Mouse (Mus musculus): ENCODE results near the gene Abca8b. TPM values are rescaled to one million over a fixed set of nuclear protein-coding genes. Genes with fewer than 3 reads are reported as not detected.

Abca8b gene
- polyA plus RNA-seq, 1 experiment from 2014 or later: 0.72 TPM

DNA sequence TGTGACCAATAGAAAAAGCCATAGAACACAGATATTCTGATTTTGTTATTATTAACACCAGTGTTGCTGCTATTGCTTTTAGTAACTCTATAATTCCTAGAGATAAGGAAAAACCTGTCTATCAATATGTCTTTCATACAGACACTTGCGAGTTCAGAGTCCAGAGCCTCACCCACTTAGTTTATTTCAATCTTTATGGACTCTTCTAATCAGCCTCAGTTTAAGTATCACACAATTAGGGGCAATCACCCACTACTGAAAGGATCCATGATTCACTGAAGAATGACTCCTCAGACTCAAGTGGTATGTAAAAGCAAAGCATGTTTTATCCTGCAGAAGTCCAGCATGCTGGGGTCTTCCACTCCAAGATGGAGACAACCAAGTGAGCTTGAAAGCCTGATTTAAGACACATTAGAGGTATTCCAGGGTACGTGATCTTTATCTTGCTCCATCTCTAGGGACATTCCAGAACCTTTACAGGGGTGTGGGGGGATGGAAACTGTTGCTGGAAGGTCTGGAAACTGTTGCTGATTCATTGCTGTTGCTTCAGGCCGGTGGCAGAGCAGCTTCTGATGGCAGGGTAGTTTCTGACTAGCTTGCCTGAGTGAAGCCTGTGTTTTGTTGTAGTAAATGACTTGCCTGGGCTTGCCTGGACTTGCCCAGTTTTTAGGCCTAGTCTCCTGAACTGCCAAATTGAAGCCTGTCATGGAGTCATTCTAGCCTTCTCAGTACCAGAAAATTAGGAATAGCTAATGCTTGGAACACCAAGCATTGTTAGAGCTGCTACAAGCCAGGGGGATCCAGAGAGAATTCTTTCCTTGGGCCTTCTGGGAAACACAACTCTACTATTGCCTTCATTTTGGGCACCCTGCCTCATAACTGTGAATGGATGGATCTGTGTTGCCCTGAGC is 101.5 kb downstream of the Abca8b start:
- DNase-seq (ENCODE audit: low spot score): no peak
- no peak overlapping the region for H3K4me2 ChIP-seq (ENCODE audit: low read depth, low read length)
- H3K4me3 ChIP-seq (ENCODE audit: low read depth, low read length): no peak overlapping the region
- no peak overlapping the region for H3K9ac ChIP-seq (replicated peaks; ENCODE audit: low read length)
- WGBS: 74% methylated on average over 3 of the region's 3 CpGs
- H3K27ac ChIP-seq (replicated peaks; ENCODE audit: low read depth, low read length): no peak overlapping the region
- ATAC-seq (replicated peaks; ENCODE audit: insufficient number of reproducible peaks, low FRiP score, low TSS enrichment, low read depth): no peak
- H3K4me1 ChIP-seq (ENCODE audit: control insufficient read depth, insufficient read depth, low read length): no peaks in the 10 kb centered on the region
- H3K27me3 ChIP-seq (ENCODE audit: control insufficient read depth, insufficient read depth, low read length): no peaks in the 10 kb centered on the region
- no peaks in the 10 kb centered on the region for H3K9me3 ChIP-seq (replicated peaks; ENCODE audit: control insufficient read depth, low read length)
- no peaks in the 10 kb centered on the region for H3K36me3 ChIP-seq (replicated peaks; ENCODE audit: control insufficient read depth, insufficient read depth, low read depth, low read length)

DNA sequence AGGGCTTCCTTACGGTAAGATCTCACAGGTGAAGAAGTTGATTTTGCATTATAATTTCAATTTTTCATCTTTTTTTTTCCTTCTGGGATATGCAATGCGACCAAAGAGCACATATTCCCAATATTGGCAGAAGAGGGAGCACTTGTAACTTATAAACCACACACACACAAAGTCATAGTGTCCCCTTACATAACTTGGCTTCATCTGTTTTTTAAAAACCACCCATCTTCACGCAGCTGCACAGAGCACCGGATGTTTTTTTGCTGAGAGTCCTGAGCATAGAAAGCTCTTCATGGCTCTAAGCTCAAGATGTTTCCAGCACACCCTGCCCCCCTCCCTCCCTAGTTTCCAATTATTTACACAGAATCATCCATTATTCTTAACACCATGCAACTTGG is 103.7 kb downstream of the Abca8b start:
- no peak overlapping the region for H3K4me3 ChIP-seq (ENCODE audit: low read depth, low read length)
- H3K4me1 ChIP-seq (ENCODE audit: control insufficient read depth, insufficient read depth, low read length): no peaks in the 10 kb centered on the region
- DNase-seq (ENCODE audit: low spot score) (peak; percentile 56), ATAC-seq (replicated peaks; ENCODE audit: insufficient number of reproducible peaks, low FRiP score, low TSS enrichment, low read depth) (no peak)
- H3K9ac ChIP-seq (replicated peaks; ENCODE audit: low read length): no peak overlapping the region
- H3K9me3 ChIP-seq (replicated peaks; ENCODE audit: control insufficient read depth, low read length): no peaks in the 10 kb centered on the region
- no peak overlapping the region for H3K4me2 ChIP-seq (ENCODE audit: low read depth, low read length)
- no peaks in the 10 kb centered on the region for H3K27me3 ChIP-seq (ENCODE audit: control insufficient read depth, insufficient read depth, low read length)
- H3K36me3 ChIP-seq (replicated peaks; ENCODE audit: control insufficient read depth, insufficient read depth, low read depth, low read length): no peaks in the 10 kb centered on the region
- 73% methylated on average over 4 of the region's 4 CpGs for WGBS
- H3K27ac ChIP-seq (replicated peaks; ENCODE audit: low read depth, low read length): no peak overlapping the region

DNA sequence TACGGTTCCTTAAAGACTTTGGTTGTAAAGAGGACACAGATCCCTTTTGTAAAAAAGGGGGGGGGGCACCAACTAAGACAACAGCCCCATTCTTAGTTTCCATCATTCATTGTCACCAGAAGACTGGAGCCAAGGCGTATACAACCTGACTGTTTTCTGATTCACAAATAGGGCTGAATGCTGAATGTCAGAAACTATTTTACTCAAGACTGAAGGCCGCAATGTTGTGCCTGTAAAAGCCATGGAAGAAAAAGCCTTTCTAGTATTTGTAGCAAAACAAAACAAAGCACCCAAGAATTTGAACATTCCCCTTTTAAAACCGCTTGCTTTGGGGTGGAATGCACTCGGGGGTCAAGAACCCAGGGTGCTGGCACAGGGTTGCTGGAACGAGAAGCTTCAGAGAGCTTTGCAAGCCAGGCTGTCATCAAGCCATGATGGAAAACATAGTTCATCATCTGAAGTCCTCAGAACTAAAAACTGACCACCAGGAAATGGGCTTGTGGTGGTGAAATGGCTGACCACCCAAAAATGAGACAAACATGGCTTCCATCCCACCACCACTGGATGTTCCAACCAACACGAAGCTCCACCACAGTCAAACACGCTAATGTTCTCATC is 104.2 kb downstream of the Abca8b start:
- Histone ChIP-seq H3K4me1 (ENCODE audit: control insufficient read depth, insufficient read depth, low read length) (no peaks in the 10 kb centered on the region), H3K27ac (replicated peaks; ENCODE audit: low read depth, low read length) (no peak overlapping the region), H3K4me2 (ENCODE audit: low read depth, low read length) (no peak overlapping the region), H3K4me3 (ENCODE audit: low read depth, low read length) (no peak overlapping the region), H3K36me3 (replicated peaks; ENCODE audit: control insufficient read depth, insufficient read depth, low read depth, low read length) (no peaks in the 10 kb centered on the region), H3K9me3 (replicated peaks; ENCODE audit: control insufficient read depth, low read length) (no peaks in the 10 kb centered on the region), H3K27me3 (ENCODE audit: control insufficient read depth, insufficient read depth, low read length) (no peaks in the 10 kb centered on the region), H3K9ac (replicated peaks; ENCODE audit: low read length) (no peak overlapping the region)
- ATAC-seq (replicated peaks; ENCODE audit: insufficient number of reproducible peaks, low FRiP score, low TSS enrichment, low read depth): no peak
- no peak for DNase-seq (ENCODE audit: low spot score)
- 81% methylated on average over 8 of the region's 8 CpGs for WGBS

DNA sequence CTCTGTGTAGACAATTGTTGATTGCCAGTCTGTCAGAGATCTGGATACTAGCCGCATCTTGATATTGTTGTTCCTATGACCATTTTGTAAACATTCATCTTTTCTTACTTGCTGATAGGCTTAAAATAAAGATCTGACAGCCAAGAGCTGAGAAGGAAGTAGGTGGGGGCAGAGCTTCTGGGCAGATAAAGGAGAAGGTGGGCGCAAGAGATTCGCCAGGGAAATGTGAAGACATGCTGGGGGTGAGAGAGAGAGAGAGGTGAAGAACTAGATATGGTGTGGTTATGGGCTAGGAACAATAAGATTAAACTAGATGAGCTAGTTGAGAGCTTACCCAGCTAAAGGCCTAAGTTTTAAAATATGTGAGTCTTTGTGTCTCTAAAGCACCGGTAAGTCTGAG is 106.0 kb downstream of the Abca8b start:
- WGBS: 95% methylated on average over 4 of the region's 4 CpGs
- H3K4me2 ChIP-seq (ENCODE audit: low read depth, low read length): no peak overlapping the region
- no peaks in the 10 kb centered on the region for H3K36me3 ChIP-seq (replicated peaks; ENCODE audit: control insufficient read depth, insufficient read depth, low read depth, low read length)
- DNase-seq (ENCODE audit: low spot score) (no peak), ATAC-seq (replicated peaks; ENCODE audit: insufficient number of reproducible peaks, low FRiP score, low TSS enrichment, low read depth) (no peak)
- H3K9ac ChIP-seq (replicated peaks; ENCODE audit: low read length): no peak overlapping the region
- H3K9me3 ChIP-seq (replicated peaks; ENCODE audit: control insufficient read depth, low read length): no peaks in the 10 kb centered on the region
- H3K27me3 ChIP-seq (ENCODE audit: control insufficient read depth, insufficient read depth, low read length): no peaks in the 10 kb centered on the region
- H3K27ac ChIP-seq (replicated peaks; ENCODE audit: low read depth, low read length): no peak overlapping the region
- H3K4me3 ChIP-seq (ENCODE audit: low read depth, low read length): no peak overlapping the region
- no peaks in the 10 kb centered on the region for H3K4me1 ChIP-seq (ENCODE audit: control insufficient read depth, insufficient read depth, low read length)

DNA sequence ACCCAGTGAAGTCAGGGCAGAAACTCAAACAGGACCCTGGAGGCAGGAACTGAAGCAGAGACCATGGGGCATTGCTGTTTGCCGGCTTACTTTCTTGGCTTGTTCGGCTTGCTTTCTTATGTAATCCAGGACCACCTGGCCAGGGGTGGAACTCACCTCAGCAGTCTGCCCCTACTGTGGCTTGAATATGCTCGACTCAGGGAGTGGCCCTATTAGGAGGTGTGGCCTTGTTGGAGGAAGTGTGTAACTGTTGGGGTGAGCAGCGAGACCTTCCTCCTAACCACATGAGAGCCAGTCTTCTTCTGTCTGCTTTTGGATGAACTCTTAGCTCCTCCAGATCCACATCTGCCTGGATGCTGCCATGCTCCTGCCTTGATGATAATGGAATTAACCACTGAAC is 108.9 kb downstream of the Abca8b start:
- Histone ChIP-seq H3K36me3 (replicated peaks; ENCODE audit: control insufficient read depth, insufficient read depth, low read depth, low read length) (no peaks in the 10 kb centered on the region), H3K27me3 (ENCODE audit: control insufficient read depth, insufficient read depth, low read length) (no peaks in the 10 kb centered on the region), H3K9me3 (replicated peaks; ENCODE audit: control insufficient read depth, low read length) (no peaks in the 10 kb centered on the region), H3K27ac (replicated peaks; ENCODE audit: low read depth, low read length) (no peak overlapping the region), H3K9ac (replicated peaks; ENCODE audit: low read length) (no peak overlapping the region), H3K4me1 (ENCODE audit: control insufficient read depth, insufficient read depth, low read length) (no peaks in the 10 kb centered on the region), H3K4me3 (ENCODE audit: low read depth, low read length) (no peak overlapping the region), H3K4me2 (ENCODE audit: low read depth, low read length) (no peak overlapping the region)
- no peak for ATAC-seq (replicated peaks; ENCODE audit: insufficient number of reproducible peaks, low FRiP score, low TSS enrichment, low read depth)
- 88% methylated on average over 4 of the region's 4 CpGs for WGBS
- no peak for DNase-seq (ENCODE audit: low spot score)

DNA sequence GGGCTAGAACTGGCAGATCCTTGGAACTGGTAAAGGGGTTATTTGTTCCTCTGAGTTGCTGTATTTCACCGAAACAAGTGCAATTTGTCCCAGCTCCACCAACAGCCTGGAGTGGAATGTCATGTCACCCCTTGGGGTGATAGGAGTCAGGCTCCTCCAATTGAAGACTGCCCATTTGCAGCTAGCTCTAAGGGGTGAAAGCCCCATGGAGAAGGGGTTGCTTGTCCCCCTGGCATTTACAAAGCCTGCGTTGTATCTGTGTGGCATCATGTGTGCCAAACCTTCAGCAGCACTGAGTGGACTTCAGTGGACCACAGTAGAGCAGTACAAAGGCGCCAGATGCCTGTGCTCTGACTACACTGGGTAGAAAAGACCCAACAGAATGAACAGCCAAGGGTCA is 110.1 kb downstream of the Abca8b start:
- ATAC-seq (replicated peaks; ENCODE audit: insufficient number of reproducible peaks, low FRiP score, low TSS enrichment, low read depth) (no peak), DNase-seq (ENCODE audit: low spot score) (no peak)
- H3K27me3 ChIP-seq (ENCODE audit: control insufficient read depth, insufficient read depth, low read length): no peaks in the 10 kb centered on the region
- H3K4me1 ChIP-seq (ENCODE audit: control insufficient read depth, insufficient read depth, low read length): no peaks in the 10 kb centered on the region
- H3K9me3 ChIP-seq (replicated peaks; ENCODE audit: control insufficient read depth, low read length): no peaks in the 10 kb centered on the region
- no peak overlapping the region for H3K4me3 ChIP-seq (ENCODE audit: low read depth, low read length)
- H3K4me2 ChIP-seq (ENCODE audit: low read depth, low read length): no peak overlapping the region
- no peak overlapping the region for H3K9ac ChIP-seq (replicated peaks; ENCODE audit: low read length)
- no peak overlapping the region for H3K27ac ChIP-seq (replicated peaks; ENCODE audit: low read depth, low read length)
- 76% methylated on average over 3 of the region's 3 CpGs for WGBS
- H3K36me3 ChIP-seq (replicated peaks; ENCODE audit: control insufficient read depth, insufficient read depth, low read depth, low read length): no peaks in the 10 kb centered on the region

DNA sequence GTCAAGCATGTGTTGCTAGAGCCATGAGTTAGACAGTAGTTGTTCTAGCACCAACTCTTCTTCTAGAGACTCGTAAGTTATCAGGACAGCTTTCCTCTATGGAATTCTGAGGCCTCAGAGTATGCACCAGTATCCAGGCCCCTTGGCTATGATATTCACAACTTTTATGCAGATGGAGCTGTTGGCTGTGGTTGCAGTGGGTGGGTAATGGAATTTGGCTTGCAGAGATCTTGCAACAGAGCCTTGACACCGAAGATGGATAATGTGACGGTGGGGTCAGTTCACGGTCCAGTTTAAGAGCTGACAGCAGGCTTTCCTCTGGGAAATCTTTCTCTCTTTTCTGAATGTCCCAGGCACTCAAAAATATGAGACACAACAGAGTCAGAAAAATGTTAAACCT is 110.8 kb downstream of the Abca8b start:
- Histone ChIP-seq H3K9me3 (replicated peaks; ENCODE audit: control insufficient read depth, low read length) (no peaks in the 10 kb centered on the region), H3K27ac (replicated peaks; ENCODE audit: low read depth, low read length) (no peak overlapping the region), H3K36me3 (replicated peaks; ENCODE audit: control insufficient read depth, insufficient read depth, low read depth, low read length) (no peaks in the 10 kb centered on the region), H3K4me3 (ENCODE audit: low read depth, low read length) (no peak overlapping the region), H3K27me3 (ENCODE audit: control insufficient read depth, insufficient read depth, low read length) (no peaks in the 10 kb centered on the region), H3K4me1 (ENCODE audit: control insufficient read depth, insufficient read depth, low read length) (no peaks in the 10 kb centered on the region), H3K4me2 (ENCODE audit: low read depth, low read length) (no peak overlapping the region), H3K9ac (replicated peaks; ENCODE audit: low read length) (no peak overlapping the region)
- DNase-seq (ENCODE audit: low spot score) (no peak), ATAC-seq (replicated peaks; ENCODE audit: insufficient number of reproducible peaks, low FRiP score, low TSS enrichment, low read depth) (no peak)
- 79% methylated on average over 4 of the region's 4 CpGs for WGBS

DNA sequence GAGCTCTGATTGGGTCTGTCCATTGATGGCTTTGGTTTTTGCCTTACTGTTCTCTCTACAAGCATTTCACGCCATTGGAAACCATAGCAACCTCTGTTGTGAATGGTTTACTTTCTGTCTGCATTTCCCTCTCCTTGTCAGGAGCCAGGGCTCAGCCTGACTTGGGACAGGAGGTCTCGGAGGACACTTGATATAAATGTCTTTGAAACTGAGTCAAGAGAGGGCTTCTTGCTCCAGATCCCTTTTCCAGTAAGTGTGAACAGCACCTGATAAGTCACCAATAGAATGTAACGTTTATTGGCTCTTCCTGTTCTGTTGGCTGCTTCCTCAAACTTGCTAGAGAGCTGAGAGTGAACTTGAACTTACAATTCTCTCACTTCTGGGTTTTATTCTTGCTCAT is 111.5 kb downstream of the Abca8b start:
- no peak overlapping the region for H3K4me2 ChIP-seq (ENCODE audit: low read depth, low read length)
- H3K4me1 ChIP-seq (ENCODE audit: control insufficient read depth, insufficient read depth, low read length): no peaks in the 10 kb centered on the region
- no peak overlapping the region for H3K4me3 ChIP-seq (ENCODE audit: low read depth, low read length)
- DNase-seq (ENCODE audit: low spot score) (no peak), ATAC-seq (replicated peaks; ENCODE audit: insufficient number of reproducible peaks, low FRiP score, low TSS enrichment, low read depth) (no peak)
- H3K27me3 ChIP-seq (ENCODE audit: control insufficient read depth, insufficient read depth, low read length): no peaks in the 10 kb centered on the region
- 69% methylated on average over 3 of the region's 3 CpGs for WGBS
- H3K9ac ChIP-seq (replicated peaks; ENCODE audit: low read length): no peak overlapping the region
- no peak overlapping the region for H3K27ac ChIP-seq (replicated peaks; ENCODE audit: low read depth, low read length)
- no peaks in the 10 kb centered on the region for H3K9me3 ChIP-seq (replicated peaks; ENCODE audit: control insufficient read depth, low read length)
- no peaks in the 10 kb centered on the region for H3K36me3 ChIP-seq (replicated peaks; ENCODE audit: control insufficient read depth, insufficient read depth, low read depth, low read length)
